Comparison of ENCODE assay signal across 14 mouse cellular contexts in the genomic region with DNA sequence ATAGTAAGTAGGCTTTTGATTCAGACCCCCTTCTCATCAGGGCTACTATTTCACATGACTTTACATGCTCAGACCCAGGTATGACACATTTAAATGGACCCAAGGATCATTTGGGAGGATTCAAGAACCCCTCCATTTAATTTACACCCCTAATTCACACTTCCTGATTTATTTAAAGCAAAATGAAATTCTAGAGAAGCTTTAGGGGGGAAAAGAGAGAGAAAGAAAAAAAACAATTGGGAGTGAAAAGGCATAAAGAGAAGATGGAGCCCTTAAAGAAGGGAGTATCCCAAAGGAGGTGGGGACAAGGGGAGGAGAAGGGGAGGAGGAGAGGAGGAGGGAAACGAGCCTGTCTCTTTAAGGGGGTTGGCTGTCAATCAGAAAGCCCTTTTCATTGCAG. TPM values are rescaled to one million over a fixed set of nuclear protein-coding genes. Genes with fewer than 3 reads are reported as not detected.
DNase-seq lines count a peak whose midpoint lies in the region; ATAC-seq lines count a peak whose summit lies in the region.
"Had no signal": no experiment of that assay in that cellular context is flagged by ENCODE, and none has a peak within 500 bp of the region (broad histone marks: within the 10 kb centered on the region; RNA-seq: fewer than 3 reads in every experiment).

Gene Plp1, plus strand, starts transcription at position 301 of the 400 bp plus-strand sequence.

- 33% methylated on average over 1 of the region's 1 CpGs for WGBS in midbrain, embryonic 10.5 days
- 24% methylated on average over 1 of the region's 1 CpGs for WGBS in midbrain, embryonic 14.5 days
- WGBS in neural tube, embryonic 12.5 days, result 25% methylated on average over 1 of the region's 1 CpGs
- 38% methylated on average over 1 of the region's 1 CpGs for WGBS in liver, embryonic 12.5 days (ENCODE audit: insufficient replicate concordance)

- no peak for DNase-seq in adrenal gland, postnatal 4 days (ENCODE audit: low spot score in 2 of 2)
- no peak for DNase-seq in adrenal gland, postnatal 36 days
- no peak for DNase-seq in midbrain, embryonic 10.5 days (ENCODE audit: low spot score)
- DNase-seq in midbrain, embryonic 14.5 days, result no peak
- no peak for DNase-seq in layer of hippocampus, postnatal 10 days (ENCODE audit: low spot score in 2 of 2)
- no peak for DNase-seq in cerebellum, postnatal 25 days
- DNase-seq: heart, adult 11 months; heart, postnatal 14 days; right cerebral cortex, postnatal 4 days had no signal

- no peak for ATAC-seq in midbrain, embryonic 14.5 days (ENCODE audit: low FRiP score, low TSS enrichment)
- no peak for ATAC-seq in neural tube, embryonic 12.5 days (ENCODE audit: low FRiP score, low read depth)
- no peak for ATAC-seq in liver, embryonic 12.5 days
- ATAC-seq: activated CD4-positive, CD25-positive, alpha-beta regulatory T cell, adult 4 months had no signal

- no peaks in the 10 kb centered on the region for H3K36me3 ChIP-seq in midbrain, embryonic 10.5 days
- H3K36me3 ChIP-seq in midbrain, embryonic 14.5 days (ENCODE audit: control insufficient read depth, insufficient read depth, low read length), result no peaks in the 10 kb centered on the region
- no peaks in the 10 kb centered on the region for H3K36me3 ChIP-seq in neural tube, embryonic 12.5 days
- H3K36me3 ChIP-seq in liver, embryonic 12.5 days, result no peaks in the 10 kb centered on the region

- no peaks in the 10 kb centered on the region for H3K9me3 ChIP-seq in midbrain, embryonic 10.5 days (replicated peaks)
- H3K9me3 ChIP-seq in midbrain, embryonic 14.5 days (ENCODE audit: control insufficient read depth, low read length), result no peaks in the 10 kb centered on the region
- H3K9me3 ChIP-seq in neural tube, embryonic 12.5 days, result no peaks in the 10 kb centered on the region
- H3K9me3 ChIP-seq in liver, embryonic 12.5 days (replicated peaks), result no peaks in the 10 kb centered on the region

- H3K27me3 ChIP-seq in midbrain, embryonic 10.5 days (ENCODE audit: low read depth, poor library complexity, severe bottlenecking), result peaks cover 86% of the 10 kb centered on the region
- no peaks in the 10 kb centered on the region for H3K27me3 ChIP-seq in midbrain, embryonic 14.5 days (ENCODE audit: control insufficient read depth, insufficient read depth, low read length)
- no peaks in the 10 kb centered on the region for H3K27me3 ChIP-seq in neural tube, embryonic 12.5 days (replicated peaks)
- no peaks in the 10 kb centered on the region; the same call in 1 of the 2 replicates for H3K27me3 ChIP-seq in liver, embryonic 12.5 days (replicated peaks)

- no peak within 1 kb of the TSS for H3K27ac ChIP-seq in midbrain, embryonic 10.5 days (replicated peaks)
- H3K27ac ChIP-seq in midbrain, embryonic 14.5 days (replicated peaks; ENCODE audit: low read depth, low read length), result no peak within 1 kb of the TSS
- H3K27ac ChIP-seq in neural tube, embryonic 12.5 days, result no peak within 1 kb of the TSS
- H3K27ac ChIP-seq in liver, embryonic 12.5 days, result no peak within 1 kb of the TSS
- H3K27ac ChIP-seq: macrophage had no signal

- peak within 1 kb of the TSS; percentile 2; the same call in 1 of the 2 replicates for H3K4me3 ChIP-seq in midbrain, embryonic 10.5 days
- no peak within 1 kb of the TSS for H3K4me3 ChIP-seq in midbrain, embryonic 14.5 days (replicated peaks; ENCODE audit: low read depth, low read length)
- H3K4me3 ChIP-seq in neural tube, embryonic 12.5 days, result no peak within 1 kb of the TSS
- H3K4me3 ChIP-seq in liver, embryonic 12.5 days, result no peak within 1 kb of the TSS

- no peak within 1 kb of the TSS for H3K9ac ChIP-seq in midbrain, embryonic 14.5 days (replicated peaks; ENCODE audit: low read length)
- H3K9ac ChIP-seq in neural tube, embryonic 12.5 days, result no peak within 1 kb of the TSS
- H3K9ac ChIP-seq in liver, embryonic 12.5 days, result no peak within 1 kb of the TSS

- H3K4me2 ChIP-seq in midbrain, embryonic 14.5 days (ENCODE audit: low read length), result no peak within 1 kb of the TSS
- H3K4me2 ChIP-seq in neural tube, embryonic 12.5 days (replicated peaks), result no peak within 1 kb of the TSS
- no peak within 1 kb of the TSS for H3K4me2 ChIP-seq in liver, embryonic 12.5 days
- H3K4me2 ChIP-seq: liver, embryonic 11.5 days had no signal

- peaks cover 7% of the 10 kb centered on the region for H3K4me1 ChIP-seq in midbrain, embryonic 10.5 days
- H3K4me1 ChIP-seq in midbrain, embryonic 14.5 days (ENCODE audit: control insufficient read depth, insufficient read depth, low read length), result no peaks in the 10 kb centered on the region
- H3K4me1 ChIP-seq in neural tube, embryonic 12.5 days, result no peaks in the 10 kb centered on the region
- H3K4me1 ChIP-seq in liver, embryonic 12.5 days, result no peaks in the 10 kb centered on the region

RNA-seq across cellular contexts. Expression of gene Plp1, which starts in this region (rescaled TPM):
- total RNA-seq in adrenal gland, postnatal 4 days (2021), result 10 to 100 TPM; 20.0 to 20.7 TPM
- total RNA-seq in adrenal gland, postnatal 36 days (2021), result 1 to 10 TPM; 4.4 to 5.1 TPM
- 19.4 and 19.5 TPM in 2 replicates for polyA plus RNA-seq in midbrain, embryonic 10.5 days (2016; fragmentation: Nextera tagmentation; extraction: Ambion mirVana)
- polyA plus RNA-seq in midbrain, embryonic 14.5 days (2014; fragmentation: Nextera tagmentation; extraction: Ambion mirVana), result 7.1 and 8.1 TPM in 2 replicates
- 100 to 1,000 TPM; 102 to 115 TPM for total RNA-seq in layer of hippocampus, postnatal 10 days (2021)
- polyA plus RNA-seq in neural tube, embryonic 12.5 days (2016; fragmentation: Nextera tagmentation; extraction: Ambion mirVana), result 32.7 and 39.4 TPM in 2 replicates
- 0.91 and 1.0 TPM in 2 replicates for polyA plus RNA-seq in liver, embryonic 12.5 days (2016; fragmentation: Nextera tagmentation; extraction: Ambion mirVana)

Comparison
In these comparisons a context has a peak if more than half of its experiments do, and no peak if none do; other contexts are left out.
1. RNA of gene Plp1 (total RNA-seq): 102 to 115 TPM in layer of hippocampus, postnatal 10 days; 20.0 to 20.7 TPM in adrenal gland, postnatal 4 days and 4.4 to 5.1 TPM in adrenal gland, postnatal 36 days; every median in the first group is over 4 times any median in the second.